Mouse (Mus musculus): ENCODE data around the gene Ago3. TPM values are rescaled to one million over a fixed set of nuclear protein-coding genes. Genes with fewer than 3 reads are reported as not detected.

Gene Ago3
- polyA plus RNA-seq, 1 experiment from 2014 or later = 20.1 TPM

GRCm38 (mm10) chr4:126290314-126290713 is 139.0 kb downstream of the Ago3 start:
- Histone ChIP-seq H3K9me3 (0 out of 2 replicates have a peak, but pooled peaks cover 4% of the 10 kb centered on the region), H3K36me3 (no peaks in the 10 kb centered on the region), H3K27me3 (peaks cover 33% of the 10 kb centered on the region), H3K9ac (no peak overlapping the region), H3K4me3 (no peak overlapping the region), H3K27ac (peak overlapping the region; percentile 81; the same call in 1 of the 2 replicates), H3K4me1 (peaks cover 59% of the 10 kb centered on the region), H3K4me2 (peak overlapping the region; percentile 39)
- WGBS = 70% methylated on average over 8 of the region's 8 CpGs
- no peak for ATAC-seq (ENCODE audit: insufficient number of reproducible peaks, insufficient read depth, low FRiP score, low TSS enrichment, low read depth)

- Histone ChIP-seq H3K9me3 (0 out of 2 replicates have a peak, but pooled peaks cover 4% of the 10 kb centered on the region), H3K9ac (peak overlapping the region; percentile 44), H3K27ac (peak overlapping the region; percentile 88), H3K4me3 (peak overlapping the region; percentile 63), H3K36me3 (no peaks in the 10 kb centered on the region), H3K4me2 (peak overlapping the region; percentile 72), H3K27me3 (peaks cover 43% of the 10 kb centered on the region), H3K4me1 (peaks cover 52% of the 10 kb centered on the region)
- 31% methylated on average over 17 of the region's 17 CpGs for WGBS
- ATAC-seq (ENCODE audit: insufficient number of reproducible peaks, insufficient read depth, low FRiP score, low TSS enrichment, low read depth) = 0 out of 2 replicates have a peak, but pooled peaks have one; percentile 6
Observed at GRCm38 (mm10) chr4:126288085-126288666, 141.2 kb downstream of the Ago3 start.

- H3K9ac ChIP-seq = peak overlapping the region; percentile 82
- 0 out of 2 replicates have a peak, but pooled peaks cover 4% of the 10 kb centered on the region for H3K9me3 ChIP-seq
- H3K27me3 ChIP-seq = peaks cover 43% of the 10 kb centered on the region
- peak overlapping the region; percentile 63 for H3K4me3 ChIP-seq
- H3K27ac ChIP-seq = peak overlapping the region; percentile 88
- 39% methylated on average over 11 of the region's 11 CpGs for WGBS
- peak overlapping the region; percentile 72 for H3K4me2 ChIP-seq
- no peaks in the 10 kb centered on the region for H3K36me3 ChIP-seq
- H3K4me1 ChIP-seq = peaks cover 55% of the 10 kb centered on the region
- ATAC-seq (ENCODE audit: insufficient number of reproducible peaks, insufficient read depth, low FRiP score, low TSS enrichment, low read depth) = 0 out of 2 replicates have a peak, but pooled peaks have one; percentile 8
Observed at GRCm38 (mm10) chr4:126287302-126287995, 141.9 kb downstream of the Ago3 start.

- Histone ChIP-seq H3K9ac (peak within 1 kb of the TSS; percentile 82), H3K4me3 (peak within 1 kb of the TSS; percentile 63), H3K9me3 (0 out of 2 replicates have a peak, but pooled peaks cover 4% of the 10 kb centered on the region), H3K36me3 (no peaks in the 10 kb centered on the region), H3K27me3 (peaks cover 43% of the 10 kb centered on the region), H3K4me1 (peaks cover 61% of the 10 kb centered on the region), H3K4me2 (peak within 1 kb of the TSS; percentile 72), H3K27ac (peak within 1 kb of the TSS; percentile 88)
- peak; percentile 60; the same call in 1 of the 2 replicates for ATAC-seq (ENCODE audit: insufficient number of reproducible peaks, insufficient read depth, low FRiP score, low TSS enrichment, low read depth)
- 3% methylated on average over 21 of the region's 42 CpGs for WGBS
Observed at GRCm38 (mm10) chr4:126286492-126286891, 142.9 kb downstream of the Ago3 start, which contains the start of gene Col8a2. TSS of gene Col8a2 (plus strand) at chr4:126286793.

- WGBS = 92% methylated on average over 8 of the region's 8 CpGs
- Histone ChIP-seq H3K4me3 (no peak overlapping the region), H3K27ac (no peak overlapping the region), H3K9ac (no peak overlapping the region), H3K9me3 (0 out of 2 replicates have a peak, but pooled peaks cover 4% of the 10 kb centered on the region), H3K4me1 (peaks cover 56% of the 10 kb centered on the region), H3K4me2 (no peak overlapping the region), H3K27me3 (peaks cover 40% of the 10 kb centered on the region), H3K36me3 (no peaks in the 10 kb centered on the region)
- no peak for ATAC-seq (ENCODE audit: insufficient number of reproducible peaks, insufficient read depth, low FRiP score, low TSS enrichment, low read depth)
Observed at GRCm38 (mm10) chr4:126283582-126283981, 145.8 kb downstream of the Ago3 start.

GRCm38 (mm10) chr4:126281706-126282105 is 147.7 kb downstream of the Ago3 start:
- no peaks in the 10 kb centered on the region for H3K36me3 ChIP-seq
- H3K27ac ChIP-seq = peak overlapping the region; percentile 41; the same call in 1 of the 2 replicates
- H3K4me2 ChIP-seq = peak overlapping the region; percentile 24; the same call in 1 of the 2 replicates
- ATAC-seq (ENCODE audit: insufficient number of reproducible peaks, insufficient read depth, low FRiP score, low TSS enrichment, low read depth) = no peak
- H3K27me3 ChIP-seq = peaks cover 21% of the 10 kb centered on the region
- 22% methylated on average over 9 of the region's 9 CpGs for WGBS
- H3K9ac ChIP-seq = no peak overlapping the region
- H3K9me3 ChIP-seq = 0 out of 2 replicates have a peak, but pooled peaks cover 4% of the 10 kb centered on the region
- no peak overlapping the region; the same call in 1 of the 2 replicates for H3K4me3 ChIP-seq
- peaks cover 45% of the 10 kb centered on the region for H3K4me1 ChIP-seq

Other genes starting within 250 kb of the Ago3 start
- gene Thrap3, start 226.8 kb downstream of the Ago3 start, polyA plus RNA-seq (2015; fragmentation: Nextera tagmentation; extraction: Ambion mirVana) = 248 and 262 TPM in 2 replicates
- 48.8 and 57.0 TPM in 2 replicates for gene Map7d1, start 173.2 kb downstream of the Ago3 start, polyA plus RNA-seq (2015; fragmentation: Nextera tagmentation; extraction: Ambion mirVana)
- 122 and 126 TPM in 2 replicates for gene Trappc3, start 167.2 kb downstream of the Ago3 start, polyA plus RNA-seq (2015; fragmentation: Nextera tagmentation; extraction: Ambion mirVana)
- 33.9 and 43.4 TPM in 2 replicates for gene Col8a2, start 142.8 kb downstream of the Ago3 start, polyA plus RNA-seq (2015; fragmentation: Nextera tagmentation; extraction: Ambion mirVana)
- gene Adprhl2, start 107.9 kb downstream of the Ago3 start, polyA plus RNA-seq (2015; fragmentation: Nextera tagmentation; extraction: Ambion mirVana) = 94.3 and 97.5 TPM in 2 replicates
- 18.5 and 22.0 TPM in 2 replicates for gene Tekt2, start 103.9 kb downstream of the Ago3 start, polyA plus RNA-seq (2015; fragmentation: Nextera tagmentation; extraction: Ambion mirVana)
- 7.4 and 8.1 TPM in 2 replicates for gene Ago1, start 39.0 kb upstream of the Ago3 start, polyA plus RNA-seq (2015; fragmentation: Nextera tagmentation; extraction: Ambion mirVana)
- 3.9 and 4.0 TPM in 2 replicates for gene Ago4, start 103.9 kb upstream of the Ago3 start, polyA plus RNA-seq (2015; fragmentation: Nextera tagmentation; extraction: Ambion mirVana)
- gene Clspn, start 127.4 kb upstream of the Ago3 start, polyA plus RNA-seq (2015; fragmentation: Nextera tagmentation; extraction: Ambion mirVana) = 48.1 and 49.7 TPM in 2 replicates
- gene 5730409E04Rik, start 180.3 kb upstream of the Ago3 start, polyA plus RNA-seq (2015; fragmentation: Nextera tagmentation; extraction: Ambion mirVana) = 5.0 and 5.6 TPM in 2 replicates
- 477 and 482 TPM in 2 replicates for gene Psmb2, start 248.1 kb upstream of the Ago3 start, polyA plus RNA-seq (2015; fragmentation: Nextera tagmentation; extraction: Ambion mirVana)

Measured in embryonic facial prominence, embryonic 13.5 days (tissue).